Mouse (Mus musculus): ENCODE measurements around the gene Fry. TPM values are rescaled to one million over a fixed set of nuclear protein-coding genes. Genes with fewer than 3 reads are reported as not detected.

Gene Fry
- polyA plus RNA-seq, 1 experiment from 2014 or later, result 42.2 TPM

DNA sequence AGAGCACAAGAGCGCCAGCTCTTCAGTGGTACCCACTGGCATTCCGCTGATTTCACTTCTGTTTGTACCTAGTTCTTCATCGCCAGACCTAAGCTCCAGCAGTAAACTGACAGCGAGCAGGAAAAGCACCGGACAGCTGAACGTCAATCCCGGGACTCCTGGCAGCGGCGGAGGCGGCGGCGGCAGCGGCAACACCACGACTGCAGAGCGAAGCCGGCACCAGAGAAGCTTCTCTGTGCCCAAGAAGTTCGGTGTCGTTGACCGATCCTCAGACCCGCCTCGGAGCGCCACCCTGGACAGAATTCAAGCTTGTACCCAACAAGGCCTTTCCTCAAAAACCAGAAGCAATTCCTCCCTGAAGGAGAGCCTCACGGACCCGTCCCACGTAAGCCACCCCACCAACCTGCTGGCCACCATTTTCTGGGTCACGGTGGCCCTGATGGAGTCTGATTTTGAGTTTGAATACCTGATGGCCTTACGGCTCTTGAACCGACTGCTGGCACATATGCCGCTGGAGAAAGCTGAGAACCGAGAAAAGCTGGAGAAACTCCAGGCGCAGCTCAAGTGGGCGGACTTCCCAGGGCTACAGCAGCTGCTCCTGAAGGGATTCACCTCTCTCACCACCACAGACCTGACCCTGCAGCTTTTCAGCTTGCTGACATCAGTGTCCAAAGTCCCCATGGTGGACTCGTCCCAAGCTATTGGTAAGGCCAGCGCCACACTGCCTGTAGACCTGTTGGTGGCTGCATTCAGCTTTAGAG is 318.4 kb downstream of the Fry start:
- WGBS, result 32% methylated on average over 34 of the region's 34 CpGs
- H3K36me3 ChIP-seq (ENCODE audit: control insufficient read depth, insufficient read depth, low read length), result peaks cover 87% of the 10 kb centered on the region
- ATAC-seq (ENCODE audit: insufficient number of reproducible peaks, insufficient read depth, low FRiP score, low read depth), result no peak

DNA sequence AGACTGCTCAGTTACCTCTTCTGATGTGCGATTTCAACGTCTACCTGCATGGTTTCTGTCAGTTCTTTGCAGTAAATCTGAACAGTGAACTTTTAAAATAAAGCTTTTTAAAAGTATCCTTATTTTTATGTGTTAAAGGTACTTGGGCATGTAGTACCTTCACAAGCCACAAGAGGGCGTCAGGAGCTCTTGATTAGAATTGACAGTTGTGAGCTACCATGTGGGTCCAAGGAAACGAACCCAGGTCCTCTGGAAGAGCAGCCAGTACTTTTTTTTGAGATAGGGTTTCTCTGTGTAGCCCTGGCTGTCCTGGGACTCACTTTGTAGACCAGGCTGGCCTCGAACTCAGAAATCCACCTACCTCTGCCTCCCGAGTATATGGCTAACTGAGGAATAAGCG is 323.2 kb downstream of the Fry start:
- H3K27me3 ChIP-seq (ENCODE audit: control insufficient read depth, insufficient read depth, low read length), result no peaks in the 10 kb centered on the region
- no peak overlapping the region for H3K4me3 ChIP-seq (ENCODE audit: control insufficient read depth in 1 of 2, insufficient read depth in 1 of 2, low read depth in 1 of 2, low read length in 2 of 2)
- no peak overlapping the region for H3K4me2 ChIP-seq (ENCODE audit: low read length)
- H3K27ac ChIP-seq (replicated peaks in 1 of 2; ENCODE audit: control insufficient read depth in 1 of 2, insufficient read depth in 1 of 2, low read depth in 2 of 2, low read length in 2 of 2), result no peak overlapping the region
- no peak for ATAC-seq (ENCODE audit: insufficient number of reproducible peaks, insufficient read depth, low FRiP score, low read depth)
- H3K36me3 ChIP-seq (ENCODE audit: control insufficient read depth, insufficient read depth, low read length), result peaks cover 73% of the 10 kb centered on the region
- 39% methylated on average over 7 of the region's 7 CpGs for WGBS
- H3K4me1 ChIP-seq (ENCODE audit: control insufficient read depth in 2 of 2, insufficient read depth in 2 of 2, low read length in 2 of 2), result no peaks in the 10 kb centered on the region
- H3K9ac ChIP-seq (ENCODE audit: low read length), result no peak overlapping the region
- no peaks in the 10 kb centered on the region for H3K9me3 ChIP-seq (ENCODE audit: control insufficient read depth, low read length)

More for the DNA sequence above, 318.4 kb downstream of the Fry start:
- H3K9ac ChIP-seq (ENCODE audit: low read length), result peak overlapping the region; percentile 1; the same call in 1 of the 2 replicates
- no peaks in the 10 kb centered on the region for H3K4me1 ChIP-seq (ENCODE audit: control insufficient read depth in 2 of 2, insufficient read depth in 2 of 2, low read length in 2 of 2)
- no peaks in the 10 kb centered on the region for H3K27me3 ChIP-seq (ENCODE audit: control insufficient read depth, insufficient read depth, low read length)
- H3K27ac ChIP-seq (replicated peaks in 1 of 2; ENCODE audit: control insufficient read depth in 1 of 2, insufficient read depth in 1 of 2, low read depth in 2 of 2, low read length in 2 of 2), result no peak overlapping the region
- H3K9me3 ChIP-seq (ENCODE audit: control insufficient read depth, low read length), result peaks cover 10% of the 10 kb centered on the region
- peak overlapping the region; percentile 41 for H3K4me2 ChIP-seq (ENCODE audit: low read length)
- H3K4me3 ChIP-seq (ENCODE audit: control insufficient read depth in 1 of 2, insufficient read depth in 1 of 2, low read depth in 1 of 2, low read length in 2 of 2), result peak overlapping the region; percentile 13 to 17; a peak in 2 of 4 replicates

DNA sequence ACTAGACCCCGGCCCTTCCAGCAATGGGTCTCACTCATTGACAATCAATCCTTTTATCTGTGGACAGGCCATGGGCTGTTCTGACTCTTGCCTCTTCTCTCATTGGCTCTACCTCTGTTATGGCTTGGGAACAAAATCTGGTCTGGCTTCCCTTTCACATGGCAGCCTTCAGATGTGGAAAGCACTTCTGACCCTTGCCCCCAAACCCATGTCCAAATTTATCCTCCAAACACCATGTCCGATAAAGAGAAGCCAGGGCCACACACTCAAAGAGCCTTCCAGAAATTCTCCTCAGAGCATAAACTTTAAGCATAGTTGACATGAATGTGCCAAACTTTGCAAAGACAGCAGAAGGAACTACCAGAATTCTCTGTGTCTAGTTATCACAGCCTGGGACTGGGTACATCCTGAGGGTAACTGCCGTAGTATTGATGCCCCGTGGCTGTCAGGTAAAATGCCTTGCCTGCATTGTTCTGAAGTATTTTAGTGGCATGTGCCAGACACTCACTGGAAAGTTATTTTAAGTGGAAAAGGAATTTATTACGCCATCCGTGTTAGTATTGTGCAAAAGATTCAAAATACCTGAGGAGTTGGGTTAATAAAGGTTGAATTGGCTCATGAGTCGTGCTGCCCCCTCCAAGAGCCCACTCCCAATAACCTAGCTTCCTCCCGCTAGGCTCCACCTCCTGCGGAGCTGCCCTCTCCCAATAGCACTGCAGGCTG is 333.0 kb downstream of the Fry start:
- 75% methylated on average over 9 of the region's 9 CpGs for WGBS
- Histone ChIP-seq H3K27ac (replicated peaks in 1 of 2; ENCODE audit: control insufficient read depth in 1 of 2, insufficient read depth in 1 of 2, low read depth in 2 of 2, low read length in 2 of 2) (no peak overlapping the region), H3K27me3 (ENCODE audit: control insufficient read depth, insufficient read depth, low read length) (no peaks in the 10 kb centered on the region), H3K4me1 (ENCODE audit: control insufficient read depth in 2 of 2, insufficient read depth in 2 of 2, low read length in 2 of 2) (no peaks in the 10 kb centered on the region), H3K4me2 (ENCODE audit: low read length) (no peak overlapping the region), H3K9ac (ENCODE audit: low read length) (no peak overlapping the region), H3K4me3 (ENCODE audit: control insufficient read depth in 1 of 2, insufficient read depth in 1 of 2, low read depth in 1 of 2, low read length in 2 of 2) (no peak overlapping the region), H3K9me3 (ENCODE audit: control insufficient read depth, low read length) (peaks cover 4% of the 10 kb centered on the region; the same call in 1 of the 2 replicates), H3K36me3 (ENCODE audit: control insufficient read depth, insufficient read depth, low read length) (peaks cover 96% of the 10 kb centered on the region)
- ATAC-seq (ENCODE audit: insufficient number of reproducible peaks, insufficient read depth, low FRiP score, low read depth), result no peak

DNA sequence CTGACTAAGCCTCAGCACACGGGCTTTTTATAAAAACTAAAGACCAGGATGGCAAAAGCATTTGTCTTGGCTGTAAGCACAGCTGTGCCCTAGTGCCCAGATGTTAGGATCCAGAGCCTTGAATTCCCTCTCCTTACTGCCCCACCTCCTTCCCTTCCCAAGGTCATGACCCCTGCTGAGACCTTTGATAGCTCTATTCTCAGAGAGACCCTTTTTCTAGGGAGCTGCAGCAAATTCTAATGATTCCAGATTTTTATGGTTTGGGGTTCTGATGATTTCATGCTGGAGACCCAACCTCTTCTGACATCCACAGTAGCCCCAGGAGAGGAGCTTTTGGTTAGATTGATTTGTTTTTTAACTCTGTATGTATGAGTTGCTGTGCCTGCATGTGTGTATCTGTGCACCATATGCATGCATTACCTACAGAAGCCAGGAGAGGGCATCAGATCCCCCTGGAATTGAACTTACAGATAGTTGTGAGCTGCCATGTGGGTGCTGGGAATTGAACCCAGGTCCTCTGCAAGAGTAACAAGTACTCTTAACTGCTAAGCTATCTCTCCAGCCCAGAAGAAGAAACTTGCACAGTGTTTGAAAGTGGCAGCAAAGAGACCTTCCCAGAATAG is 333.7 kb downstream of the Fry start:
- no peak overlapping the region for H3K27ac ChIP-seq (replicated peaks in 1 of 2; ENCODE audit: control insufficient read depth in 1 of 2, insufficient read depth in 1 of 2, low read depth in 2 of 2, low read length in 2 of 2)
- no peak overlapping the region for H3K4me2 ChIP-seq (ENCODE audit: low read length)
- H3K4me3 ChIP-seq (ENCODE audit: control insufficient read depth in 1 of 2, insufficient read depth in 1 of 2, low read depth in 1 of 2, low read length in 2 of 2), result no peak overlapping the region
- H3K36me3 ChIP-seq (ENCODE audit: control insufficient read depth, insufficient read depth, low read length), result peaks cover 95% of the 10 kb centered on the region
- H3K9me3 ChIP-seq (ENCODE audit: control insufficient read depth, low read length), result peaks cover 4% of the 10 kb centered on the region; the same call in 1 of the 2 replicates
- no peak overlapping the region for H3K9ac ChIP-seq (ENCODE audit: low read length)
- no peaks in the 10 kb centered on the region for H3K27me3 ChIP-seq (ENCODE audit: control insufficient read depth, insufficient read depth, low read length)
- ATAC-seq (ENCODE audit: insufficient number of reproducible peaks, insufficient read depth, low FRiP score, low read depth), result no peak
- 50% methylated on average over 1 of the region's 1 CpGs for WGBS
- no peaks in the 10 kb centered on the region for H3K4me1 ChIP-seq (ENCODE audit: control insufficient read depth in 2 of 2, insufficient read depth in 2 of 2, low read length in 2 of 2)

DNA sequence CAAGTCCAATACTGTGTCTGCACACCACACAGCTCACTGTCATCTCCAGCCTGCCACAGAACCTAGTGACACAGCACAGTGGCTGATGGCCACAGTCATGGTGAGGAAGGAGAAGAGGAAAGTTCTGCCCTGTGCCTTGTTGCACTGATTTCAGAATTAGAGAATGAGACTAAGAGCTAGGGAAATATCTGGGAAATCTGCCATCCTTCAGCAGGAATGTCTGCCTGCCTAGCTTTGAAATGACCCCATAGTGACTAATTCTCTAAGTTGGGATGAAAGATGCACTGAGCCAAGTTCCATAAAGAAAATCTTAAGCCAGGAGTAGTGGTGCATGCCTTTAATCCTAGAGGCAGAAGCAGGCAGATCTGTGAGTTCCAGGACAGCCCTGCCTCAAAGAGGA is 334.2 kb downstream of the Fry start:
- H3K4me1 ChIP-seq (ENCODE audit: control insufficient read depth in 2 of 2, insufficient read depth in 2 of 2, low read length in 2 of 2), result peaks cover 0 to 2% of the 10 kb centered on the region in 2 experiments; a peak in 1 of 4 replicates
- H3K4me2 ChIP-seq (ENCODE audit: low read length), result no peak overlapping the region
- H3K9me3 ChIP-seq (ENCODE audit: control insufficient read depth, low read length), result peaks cover 4% of the 10 kb centered on the region; the same call in 1 of the 2 replicates
- no peak overlapping the region for H3K9ac ChIP-seq (ENCODE audit: low read length)
- peaks cover 91% of the 10 kb centered on the region for H3K36me3 ChIP-seq (ENCODE audit: control insufficient read depth, insufficient read depth, low read length)
- H3K27ac ChIP-seq (replicated peaks in 1 of 2; ENCODE audit: control insufficient read depth in 1 of 2, insufficient read depth in 1 of 2, low read depth in 2 of 2, low read length in 2 of 2), result no peak overlapping the region
- ATAC-seq (ENCODE audit: insufficient number of reproducible peaks, insufficient read depth, low FRiP score, low read depth), result no peak
- H3K4me3 ChIP-seq (ENCODE audit: control insufficient read depth in 1 of 2, insufficient read depth in 1 of 2, low read depth in 1 of 2, low read length in 2 of 2), result no peak overlapping the region
- no peaks in the 10 kb centered on the region for H3K27me3 ChIP-seq (ENCODE audit: control insufficient read depth, insufficient read depth, low read length)

DNA sequence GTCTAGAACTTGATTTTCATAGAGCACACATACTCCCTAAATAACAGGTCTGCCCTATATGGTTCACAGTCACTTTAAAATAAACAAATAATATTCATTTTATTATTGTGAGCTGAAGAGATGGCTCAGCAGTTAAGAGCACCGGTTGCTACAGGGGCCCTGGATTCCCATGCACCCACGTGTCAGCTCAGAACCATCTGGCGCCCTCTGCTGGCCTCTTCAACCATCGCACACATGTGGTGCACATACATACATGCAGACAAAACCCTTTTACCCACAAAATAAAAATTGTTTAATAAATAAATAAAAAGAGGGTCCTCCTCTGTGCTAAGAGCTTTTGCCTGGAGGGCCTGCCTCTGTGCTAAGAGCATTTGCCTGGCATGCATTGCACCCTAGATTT is 335.0 kb downstream of the Fry start:
- Histone ChIP-seq H3K27ac (replicated peaks in 1 of 2; ENCODE audit: control insufficient read depth in 1 of 2, insufficient read depth in 1 of 2, low read depth in 2 of 2, low read length in 2 of 2) (no peak overlapping the region), H3K4me1 (ENCODE audit: control insufficient read depth in 2 of 2, insufficient read depth in 2 of 2, low read length in 2 of 2) (peaks cover 0 to 3% of the 10 kb centered on the region in 2 experiments; a peak in 1 of 4 replicates), H3K36me3 (ENCODE audit: control insufficient read depth, insufficient read depth, low read length) (peaks cover 89% of the 10 kb centered on the region), H3K9ac (ENCODE audit: low read length) (no peak overlapping the region), H3K27me3 (ENCODE audit: control insufficient read depth, insufficient read depth, low read length) (no peaks in the 10 kb centered on the region), H3K4me3 (ENCODE audit: control insufficient read depth in 1 of 2, insufficient read depth in 1 of 2, low read depth in 1 of 2, low read length in 2 of 2) (no peak overlapping the region), H3K4me2 (ENCODE audit: low read length) (no peak overlapping the region), H3K9me3 (ENCODE audit: control insufficient read depth, low read length) (peaks cover 4% of the 10 kb centered on the region; the same call in 1 of the 2 replicates)
- 76% methylated on average over 4 of the region's 4 CpGs for WGBS
- ATAC-seq (ENCODE audit: insufficient number of reproducible peaks, insufficient read depth, low FRiP score, low read depth), result no peak

DNA sequence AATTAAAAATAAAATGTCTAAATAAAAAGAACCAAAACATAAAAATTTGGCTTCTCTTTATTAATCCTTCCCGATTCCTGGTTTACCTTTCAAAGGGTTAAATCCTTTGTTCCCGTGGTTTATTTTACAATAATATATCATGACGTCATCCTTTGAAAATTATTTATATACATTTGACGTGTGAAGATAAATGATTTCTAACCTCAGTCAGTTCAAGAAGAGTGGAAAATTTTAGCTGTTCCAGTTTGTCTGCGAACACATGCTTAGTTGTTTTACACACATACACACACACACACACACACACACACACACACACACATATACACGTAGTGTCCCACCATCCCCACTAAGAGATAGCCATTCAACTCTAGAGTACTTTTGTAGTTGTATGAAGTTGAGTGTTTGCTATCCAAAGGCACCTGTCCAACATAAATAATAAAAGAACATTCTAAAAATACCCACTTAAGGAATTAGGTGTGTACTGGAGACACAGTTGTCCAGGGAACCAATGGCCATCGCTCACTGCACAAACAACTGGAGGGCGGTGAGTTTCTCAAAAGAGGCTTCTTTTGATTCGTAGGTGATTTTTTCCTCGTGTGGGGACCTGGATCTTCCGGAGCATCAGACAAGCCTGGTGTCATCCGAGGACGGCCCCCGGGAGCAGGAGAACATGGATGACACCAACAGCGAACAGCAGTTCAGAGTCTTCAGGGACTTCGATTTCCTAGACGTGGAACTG is 338.9 kb downstream of the Fry start:
- H3K27me3 ChIP-seq (ENCODE audit: control insufficient read depth, insufficient read depth, low read length), result no peaks in the 10 kb centered on the region
- H3K9ac ChIP-seq (ENCODE audit: low read length), result no peak overlapping the region
- no peak overlapping the region for H3K4me3 ChIP-seq (ENCODE audit: control insufficient read depth in 1 of 2, insufficient read depth in 1 of 2, low read depth in 1 of 2, low read length in 2 of 2)
- 79% methylated on average over 17 of the region's 17 CpGs for WGBS
- H3K36me3 ChIP-seq (ENCODE audit: control insufficient read depth, insufficient read depth, low read length), result peaks cover 88% of the 10 kb centered on the region
- H3K27ac ChIP-seq (replicated peaks in 1 of 2; ENCODE audit: control insufficient read depth in 1 of 2, insufficient read depth in 1 of 2, low read depth in 2 of 2, low read length in 2 of 2), result peak overlapping the region; percentile 20 to 25; a peak in 3 of 4 replicates
- H3K4me1 ChIP-seq (ENCODE audit: control insufficient read depth in 2 of 2, insufficient read depth in 2 of 2, low read length in 2 of 2), result peaks cover 0 to 3% of the 10 kb centered on the region in 2 experiments; a peak in 1 of 4 replicates
- H3K4me2 ChIP-seq (ENCODE audit: low read length), result no peak overlapping the region
- peaks cover 1% of the 10 kb centered on the region; the same call in 1 of the 2 replicates for H3K9me3 ChIP-seq (ENCODE audit: control insufficient read depth, low read length)
- ATAC-seq (ENCODE audit: insufficient number of reproducible peaks, insufficient read depth, low FRiP score, low read depth), result no peak
